ENCODE assay signal across 26 mouse cellular contexts in genomic region chr9:86652194-86652593, GRCm38 (mm10). TPM values are rescaled to one million over a fixed set of nuclear protein-coding genes. Genes with fewer than 3 reads are reported as not detected.
DNase-seq lines count a peak whose midpoint lies in the region; ATAC-seq and TF ChIP-seq lines count a peak whose summit lies in the region.
"Had no signal": no experiment of that assay in that cellular context is flagged by ENCODE, and none has a peak within 500 bp of the region (broad histone marks: within the 10 kb centered on the region; RNA-seq: fewer than 3 reads in every experiment).

No protein-coding gene starts in this region.

- no peak for DNase-seq in lung, postnatal 36 days
- DNase-seq in stomach, postnatal 0 days (ENCODE audit: low spot score): no peak
- DNase-seq: adrenal gland, postnatal 10 days; adrenal gland, postnatal 36 days; B cell, adult 2 months; cerebellum, adult 18-20 months; cerebellum, adult 9-10 months; cerebellum, postnatal 14 days; forebrain, postnatal 0 days; gastrocnemius, adult 2 months; gastrocnemius, postnatal 14 days; heart, adult 18-20 months; heart, postnatal 10 days; heart, postnatal 4 days had no signal

- no peak for TF ChIP-seq EP300 in stomach, postnatal 0 days (optimal IDR thresholded peaks at IDR 0.05)

- no peaks in the 10 kb centered on the region for H3K4me1 ChIP-seq in intestine, embryonic 15.5 days (replicated peaks)
- 0 out of 2 replicates have a peak, but pooled peaks cover 2% of the 10 kb centered on the region for H3K4me1 ChIP-seq in intestine, postnatal 0 days (replicated peaks; ENCODE audit: control insufficient read depth, insufficient read depth, low read length)
- H3K4me1 ChIP-seq in lung, embryonic 16.5 days (replicated peaks; ENCODE audit: control insufficient read depth, insufficient read depth, low read length): peaks cover 8% of the 10 kb centered on the region
- H3K4me1 ChIP-seq in stomach, embryonic 16.5 days (ENCODE audit: control insufficient read depth, insufficient read depth, low read length): no peaks in the 10 kb centered on the region
- no peaks in the 10 kb centered on the region for H3K4me1 ChIP-seq in stomach, postnatal 0 days (replicated peaks; ENCODE audit: control insufficient read depth, insufficient read depth)
- H3K4me1 ChIP-seq: heart, embryonic 12.5 days had no signal

- no peak overlapping the region for H3K4me3 ChIP-seq in intestine, embryonic 15.5 days (replicated peaks)
- no peak overlapping the region for H3K4me3 ChIP-seq in intestine, postnatal 0 days (ENCODE audit: low read depth, low read length)
- H3K4me3 ChIP-seq in lung, embryonic 16.5 days (ENCODE audit: low read length): no peak overlapping the region
- H3K4me3 ChIP-seq in stomach, embryonic 16.5 days (replicated peaks; ENCODE audit: low read length): no peak overlapping the region
- no peak overlapping the region for H3K4me3 ChIP-seq in stomach, postnatal 0 days (ENCODE audit: low read depth, low read length)
- H3K4me3 ChIP-seq: gastrocnemius, adult 2 months; heart, embryonic 12.5 days; heart, embryonic 15.5 days had no signal

- ATAC-seq in intestine, embryonic 15.5 days: 0 out of 2 replicates have a peak, but pooled peaks have one; percentile 49
- no peak for ATAC-seq in intestine, postnatal 0 days
- peak; percentile 66 for ATAC-seq in lung, embryonic 16.5 days (ENCODE audit: low read depth)
- ATAC-seq in stomach, embryonic 16.5 days (ENCODE audit: insufficient read depth, low FRiP score): 0 out of 2 replicates have a peak, but pooled peaks have one; percentile 60
- ATAC-seq in stomach, postnatal 0 days (ENCODE audit: low FRiP score, low TSS enrichment): no peak
- ATAC-seq: forebrain, embryonic 14.5 days; forebrain, postnatal 0 days; hindbrain, postnatal 0 days; Patski had no signal

- H3K9ac ChIP-seq in intestine, embryonic 15.5 days: no peak overlapping the region
- H3K9ac ChIP-seq in intestine, postnatal 0 days (ENCODE audit: low read depth, low read length): no peak overlapping the region
- H3K9ac ChIP-seq in lung, embryonic 16.5 days (ENCODE audit: low read length): no peak overlapping the region
- no peak overlapping the region for H3K9ac ChIP-seq in stomach, embryonic 16.5 days (ENCODE audit: low read length)
- no peak overlapping the region for H3K9ac ChIP-seq in stomach, postnatal 0 days (ENCODE audit: low read length)
- H3K9ac ChIP-seq: forebrain, postnatal 0 days; heart, embryonic 12.5 days; heart, embryonic 15.5 days; hindbrain, embryonic 14.5 days had no signal

- H3K27me3 ChIP-seq in intestine, embryonic 15.5 days (replicated peaks): no peaks in the 10 kb centered on the region
- H3K27me3 ChIP-seq in intestine, postnatal 0 days (replicated peaks; ENCODE audit: control insufficient read depth, insufficient read depth, low read length): no peaks in the 10 kb centered on the region
- no peaks in the 10 kb centered on the region for H3K27me3 ChIP-seq in lung, embryonic 16.5 days (ENCODE audit: control insufficient read depth, insufficient read depth, low read depth, low read length)
- no peaks in the 10 kb centered on the region for H3K27me3 ChIP-seq in stomach, embryonic 16.5 days (ENCODE audit: control insufficient read depth, insufficient read depth, low read length)
- H3K27me3 ChIP-seq in stomach, postnatal 0 days (ENCODE audit: control insufficient read depth, insufficient read depth, low read length): no peaks in the 10 kb centered on the region
- H3K27me3 ChIP-seq: CH12.LX; heart, embryonic 12.5 days; heart, embryonic 15.5 days; Patski had no signal

- H3K27ac ChIP-seq in intestine, embryonic 15.5 days: no peak overlapping the region
- H3K27ac ChIP-seq in intestine, postnatal 0 days (ENCODE audit: low read depth, low read length): no peak overlapping the region
- H3K27ac ChIP-seq in lung, embryonic 16.5 days (ENCODE audit: low read length): no peak overlapping the region
- H3K27ac ChIP-seq in stomach, embryonic 16.5 days (ENCODE audit: low read length): no peak overlapping the region
- H3K27ac ChIP-seq in stomach, postnatal 0 days (replicated peaks): no peak overlapping the region
- H3K27ac ChIP-seq: gastrocnemius, adult 2 months; heart, embryonic 15.5 days; hindbrain, embryonic 14.5 days; hindbrain, postnatal 0 days had no signal

- no peaks in the 10 kb centered on the region for H3K36me3 ChIP-seq in intestine, embryonic 15.5 days
- H3K36me3 ChIP-seq in intestine, postnatal 0 days (ENCODE audit: control insufficient read depth, insufficient read depth): no peaks in the 10 kb centered on the region
- H3K36me3 ChIP-seq in lung, embryonic 16.5 days (ENCODE audit: control insufficient read depth, insufficient read depth, low read length): no peaks in the 10 kb centered on the region
- H3K36me3 ChIP-seq in stomach, embryonic 16.5 days (ENCODE audit: control insufficient read depth, insufficient read depth, low read length): no peaks in the 10 kb centered on the region
- no peaks in the 10 kb centered on the region for H3K36me3 ChIP-seq in stomach, postnatal 0 days (ENCODE audit: control insufficient read depth, insufficient read depth, low read length)
- H3K36me3 ChIP-seq: G1E; heart, embryonic 12.5 days had no signal

- no peak overlapping the region for H3K4me2 ChIP-seq in intestine, embryonic 15.5 days (replicated peaks)
- H3K4me2 ChIP-seq in intestine, postnatal 0 days (replicated peaks; ENCODE audit: low read depth): no peak overlapping the region
- no peak overlapping the region for H3K4me2 ChIP-seq in lung, embryonic 16.5 days (ENCODE audit: low read depth, low read length)
- no peak overlapping the region for H3K4me2 ChIP-seq in stomach, embryonic 16.5 days (ENCODE audit: low read depth, low read length)
- no peak overlapping the region for H3K4me2 ChIP-seq in stomach, postnatal 0 days (replicated peaks; ENCODE audit: low read depth)
- H3K4me2 ChIP-seq: heart, embryonic 12.5 days; heart, embryonic 15.5 days; hindbrain, embryonic 14.5 days had no signal

- TF ChIP-seq CTCF in intestine, postnatal 0 days (IDR thresholded peaks at IDR 0.05; ENCODE audit: low read depth): no peak
- no peak for TF ChIP-seq CTCF in stomach, postnatal 0 days (IDR thresholded peaks at IDR 0.05; ENCODE audit: low read depth)

- WGBS in intestine, embryonic 15.5 days: 44% methylated on average over 1 of the region's 1 CpGs
- 59% methylated on average over 1 of the region's 1 CpGs for WGBS in intestine, postnatal 0 days
- 44% methylated on average over 1 of the region's 1 CpGs for WGBS in lung, embryonic 16.5 days
- WGBS in stomach, embryonic 16.5 days: 47% methylated on average over 1 of the region's 1 CpGs
- WGBS in stomach, postnatal 0 days: 50% methylated on average over 1 of the region's 1 CpGs

- H3K9me3 ChIP-seq in intestine, embryonic 15.5 days: no peaks in the 10 kb centered on the region
- H3K9me3 ChIP-seq in intestine, postnatal 0 days (ENCODE audit: control insufficient read depth): no peaks in the 10 kb centered on the region
- no peaks in the 10 kb centered on the region for H3K9me3 ChIP-seq in lung, embryonic 16.5 days (ENCODE audit: control insufficient read depth, low read length)
- no peaks in the 10 kb centered on the region for H3K9me3 ChIP-seq in stomach, embryonic 16.5 days (replicated peaks; ENCODE audit: control insufficient read depth, low read length)
- H3K9me3 ChIP-seq in stomach, postnatal 0 days (ENCODE audit: control insufficient read depth, low read length): no peaks in the 10 kb centered on the region
- H3K9me3 ChIP-seq: G1E; heart, embryonic 12.5 days; heart, embryonic 15.5 days had no signal

RNA-seq across cellular contexts. Expression of gene Me1, which starts 43.6 kb away (rescaled TPM):
- polyA plus RNA-seq in intestine, embryonic 15.5 days (2015; fragmentation: Nextera tagmentation; extraction: Ambion mirVana): 21.2 and 22.9 TPM in 2 replicates
- polyA plus RNA-seq in intestine, postnatal 0 days (2015; fragmentation: Nextera tagmentation; extraction: Ambion mirVana): 51.6 and 55.2 TPM in 2 replicates
- 24.8 and 26.2 TPM in 2 replicates for polyA plus RNA-seq in lung, embryonic 16.5 days (2015; fragmentation: Nextera tagmentation; extraction: Ambion mirVana)
- polyA plus RNA-seq in stomach, embryonic 16.5 days (2015; fragmentation: Nextera tagmentation; extraction: Ambion mirVana): 26.6 and 39.2 TPM in 2 replicates
- 171 and 189 TPM in 2 replicates for polyA plus RNA-seq in stomach, postnatal 0 days (2015; fragmentation: Nextera tagmentation; extraction: Ambion mirVana)

Comparison
In these comparisons a context has a peak if more than half of its experiments do, and no peak if none do; other contexts are left out.
1. ATAC-seq: peak in intestine, embryonic 15.5 days (single experiment), lung, embryonic 16.5 days (single experiment) and stomach, embryonic 16.5 days (single experiment); none in intestine, postnatal 0 days (single experiment) and stomach, postnatal 0 days (single experiment).